Mouse (Mus musculus) kidney, adult 9 months (tissue): Measurements from ENCODE around the gene Zfp239.
"Not testable (repeated sequence)": the region's sequence is repeated elsewhere in the genome, so short reads cannot be mapped to it uniquely, and the experiment has no call there.

Source experiments
- DNase-seq: peaks from one replicate; pipeline ENCODE4 v3.0.0; 2022

The Zfp239 gene

DNA sequence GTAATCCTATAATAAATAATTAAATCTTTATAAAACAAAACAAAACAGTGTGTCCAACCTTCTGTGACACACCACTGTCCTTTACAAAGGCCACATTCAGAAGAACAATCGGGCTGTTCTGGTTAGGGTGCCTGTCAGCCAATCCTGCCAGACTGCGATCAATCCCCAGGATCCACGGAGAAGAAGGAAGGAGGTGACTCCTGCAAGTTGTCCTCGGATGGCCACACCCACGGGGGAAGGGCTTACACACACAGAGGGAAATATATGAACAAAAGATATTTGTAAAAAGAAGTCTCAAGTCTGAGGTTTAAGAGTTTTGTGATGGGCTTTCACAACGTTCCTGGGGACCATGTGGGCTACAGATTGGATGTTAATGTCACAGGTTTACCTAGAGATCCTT, at the start of gene Zfp239:
Gene Zfp239 (plus strand): TSS at position 253 of the 400 bp plus-strand sequence.
- DNase-seq: peak; percentile 25

DNA sequence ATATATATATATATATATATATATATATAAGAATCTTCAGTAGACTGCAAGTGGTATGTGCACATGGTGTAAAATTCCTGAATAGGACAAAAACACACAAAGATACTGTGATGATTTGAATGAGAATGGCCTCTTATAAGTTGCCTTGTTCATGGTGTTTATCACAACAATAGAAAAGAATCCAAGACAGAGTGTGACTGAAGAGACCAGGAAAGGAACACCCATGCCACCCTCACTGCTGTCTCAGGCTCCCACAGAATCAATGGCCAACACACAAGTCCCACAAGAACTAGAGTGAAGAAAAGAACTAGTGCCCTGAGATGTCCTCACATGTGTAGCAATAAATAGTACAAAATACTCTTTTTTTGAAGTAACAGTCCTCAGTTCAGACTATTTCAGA, 47.2 kb upstream of the Zfp239 start:
- no peak for DNase-seq

DNA sequence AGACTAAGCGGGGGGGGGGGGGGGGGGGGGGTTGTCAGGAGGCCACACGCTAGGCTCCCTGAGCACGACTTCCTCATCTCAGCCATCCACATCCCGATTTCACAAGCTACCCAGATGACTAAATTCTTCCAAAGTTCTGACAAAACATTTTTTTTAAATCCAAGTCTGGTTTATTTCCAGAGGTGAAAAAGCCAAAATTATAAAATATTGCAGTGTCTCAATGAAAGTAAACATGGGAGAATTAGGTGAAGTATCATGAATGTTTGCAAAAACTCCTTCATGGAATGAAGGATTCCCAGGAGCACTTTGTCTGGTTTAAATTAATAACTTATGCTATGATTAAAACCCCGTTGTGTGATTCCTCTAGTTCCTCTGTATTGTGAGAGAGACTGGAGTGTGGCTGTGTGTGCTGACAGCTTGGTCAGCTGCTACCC, 44.8 kb upstream of the Zfp239 start:
- DNase-seq: no peak

DNA sequence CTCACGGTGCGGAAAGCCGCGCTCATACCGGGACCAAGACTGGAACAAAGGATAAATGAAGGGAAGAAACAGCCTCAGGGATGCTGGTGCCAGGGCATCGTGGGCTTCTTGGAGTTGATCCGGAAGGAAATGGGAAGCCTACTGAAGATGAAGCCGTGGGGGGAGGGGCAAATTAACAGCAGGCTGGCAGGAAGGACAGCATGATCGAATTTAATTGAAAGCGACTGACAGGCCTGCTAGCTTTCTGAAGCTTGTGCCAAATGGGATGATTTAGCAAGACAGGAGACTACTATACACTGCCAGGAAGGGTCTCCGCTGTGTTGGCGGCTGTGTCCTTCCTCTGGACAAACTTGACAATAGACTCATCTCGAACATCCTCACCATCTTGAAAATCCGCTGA, 41.6 kb upstream of the Zfp239 start:
- no peak for DNase-seq

DNA sequence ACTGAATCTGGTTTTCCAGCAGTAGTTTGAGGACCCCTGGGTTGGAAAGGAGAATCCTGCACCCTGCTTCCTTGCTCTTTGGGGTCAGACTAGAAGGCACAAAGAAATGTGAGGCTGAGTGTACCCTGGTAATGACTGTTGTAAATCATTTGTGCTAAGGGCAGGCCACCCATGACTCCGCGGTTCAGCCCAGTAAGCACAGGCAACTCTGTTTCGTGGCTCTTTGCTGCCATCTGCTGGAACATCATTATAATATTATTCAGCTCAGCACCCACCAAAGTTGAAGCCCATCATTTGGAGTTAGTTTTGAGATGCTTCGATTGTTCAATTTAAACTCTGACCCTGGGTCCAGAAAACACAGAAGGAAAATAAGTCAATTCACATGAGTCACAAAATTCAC, 36.5 kb upstream of the Zfp239 start:
- DNase-seq: peak; percentile 68

DNA sequence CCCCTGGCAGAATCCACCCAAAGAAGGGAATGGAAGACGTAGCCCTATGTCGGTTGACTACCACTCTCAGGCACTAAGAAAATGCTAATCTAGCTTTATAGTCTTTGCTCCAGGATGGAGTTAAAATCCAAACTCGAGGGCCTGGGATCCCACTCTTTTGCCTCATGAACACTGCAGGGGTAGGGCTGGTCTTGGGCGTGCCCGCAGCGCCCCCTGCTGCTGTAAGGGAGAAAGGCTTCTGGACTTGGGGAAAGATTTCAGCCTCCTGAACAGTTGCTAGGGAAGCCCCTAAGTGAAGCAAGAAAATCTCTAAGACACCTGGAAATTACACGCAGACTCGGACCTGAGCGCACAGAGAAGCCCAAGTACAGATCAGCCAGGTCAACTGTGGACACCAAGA, 33.6 kb upstream of the Zfp239 start:
- peak; percentile 62 for DNase-seq

DNA sequence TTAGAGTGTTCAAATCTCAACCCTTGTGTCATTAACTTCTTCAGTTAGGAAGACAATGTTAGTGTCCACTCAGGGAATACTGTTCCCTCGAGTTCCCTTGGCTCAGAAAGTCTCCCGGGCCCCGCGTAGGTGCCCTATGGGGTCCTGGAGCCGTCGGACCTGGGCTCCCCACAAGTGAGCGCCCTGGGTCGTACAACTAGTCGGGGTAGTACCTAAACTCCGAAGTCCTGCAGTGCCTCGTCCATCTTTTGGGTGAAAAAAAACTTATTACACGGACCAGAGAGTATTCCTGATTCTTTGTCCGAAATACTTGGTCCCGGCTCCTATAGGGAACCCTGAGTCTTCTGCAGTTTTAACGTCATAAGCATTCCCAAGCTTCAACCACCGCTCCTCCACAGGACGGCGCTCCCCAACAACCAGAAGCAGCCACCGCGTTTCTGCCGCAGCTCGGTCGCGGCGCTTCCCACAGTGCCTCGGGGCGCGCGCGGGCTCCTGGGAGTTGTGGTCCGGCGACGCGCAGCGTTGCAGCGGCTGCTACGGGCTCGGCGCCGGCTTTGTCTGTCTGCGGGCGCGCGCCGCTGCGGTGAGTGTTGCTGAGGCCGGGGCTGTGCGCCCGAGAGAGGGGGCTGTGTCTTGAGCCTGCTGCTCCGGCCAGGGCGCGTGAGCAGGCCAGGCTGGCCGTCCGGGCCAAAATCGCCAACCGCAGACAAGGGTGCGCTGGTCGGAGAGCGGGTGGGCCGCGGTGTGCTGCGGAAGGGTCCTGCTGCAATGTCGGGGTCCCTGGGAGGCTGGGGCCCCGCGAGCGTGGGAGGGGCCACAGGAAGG, 21.0 kb upstream of the Zfp239 start, which contains the start of gene Zfp637:
Gene Zfp637 (plus strand): TSS at position 495 of the 825 bp plus-strand sequence.
- DNase-seq: peak; percentile 92

DNA sequence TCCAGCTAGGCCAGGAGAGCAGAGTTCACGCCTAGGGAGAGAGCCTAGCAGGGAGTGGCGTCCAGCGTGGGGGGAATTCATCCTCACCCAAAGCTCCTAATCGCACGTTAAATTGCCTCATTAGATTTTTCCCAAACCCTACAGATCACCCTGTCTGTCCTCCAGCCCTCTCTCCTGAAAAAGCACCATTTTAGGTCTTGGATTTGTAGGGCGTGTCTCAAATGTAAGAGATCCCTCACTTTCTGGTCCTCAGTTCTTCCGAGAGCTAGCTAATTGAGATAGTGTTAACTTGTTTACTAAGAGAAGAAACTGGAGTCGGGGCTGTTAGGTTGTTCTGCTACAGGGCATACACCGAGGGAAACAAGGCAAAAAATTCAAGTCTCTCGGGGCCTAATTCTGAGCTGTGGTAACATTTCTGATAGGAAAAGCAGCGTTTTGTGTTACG, 20.4 kb upstream of the Zfp239 start:
- DNase-seq: no peak

DNA sequence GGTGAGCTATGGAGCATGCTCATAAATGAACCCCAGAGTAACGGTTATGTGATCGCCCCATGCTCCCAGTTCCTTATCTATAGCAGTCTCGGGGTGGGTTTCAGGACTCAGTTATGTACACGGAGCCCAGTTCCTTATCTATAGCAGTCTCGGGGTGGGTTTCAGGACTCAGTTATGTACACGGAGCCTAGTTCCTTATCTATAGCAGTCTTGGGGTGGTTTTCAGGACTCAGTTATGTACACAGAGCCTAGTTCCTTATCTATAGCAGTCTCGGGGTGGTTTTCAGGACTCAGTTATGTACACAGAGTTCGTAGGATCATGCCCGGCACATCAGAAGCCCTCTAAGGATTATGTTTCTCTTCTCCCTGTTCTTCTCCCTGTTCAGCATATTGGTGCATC, 17.3 kb upstream of the Zfp239 start:
- DNase-seq: no peak

DNA sequence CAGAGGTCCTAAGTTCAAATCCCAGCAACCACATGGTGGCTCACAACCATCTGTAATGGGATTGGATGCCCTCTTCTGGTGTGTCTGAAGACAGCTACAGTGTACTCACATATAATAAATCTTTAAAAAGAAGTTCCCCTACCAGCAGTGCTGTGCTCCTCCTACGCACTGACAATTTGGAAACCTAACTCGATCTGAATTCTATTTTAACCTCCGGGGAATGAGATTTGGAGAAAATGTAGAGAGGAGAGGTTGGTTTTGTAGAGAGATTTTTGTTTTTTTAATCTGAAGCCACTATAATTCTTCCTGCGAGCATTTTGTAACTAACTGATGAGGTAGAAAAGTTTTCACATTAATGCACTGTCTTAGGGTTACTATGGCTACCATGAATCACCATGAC, 15.2 kb upstream of the Zfp239 start:
- DNase-seq: not testable (repeated sequence)

DNA sequence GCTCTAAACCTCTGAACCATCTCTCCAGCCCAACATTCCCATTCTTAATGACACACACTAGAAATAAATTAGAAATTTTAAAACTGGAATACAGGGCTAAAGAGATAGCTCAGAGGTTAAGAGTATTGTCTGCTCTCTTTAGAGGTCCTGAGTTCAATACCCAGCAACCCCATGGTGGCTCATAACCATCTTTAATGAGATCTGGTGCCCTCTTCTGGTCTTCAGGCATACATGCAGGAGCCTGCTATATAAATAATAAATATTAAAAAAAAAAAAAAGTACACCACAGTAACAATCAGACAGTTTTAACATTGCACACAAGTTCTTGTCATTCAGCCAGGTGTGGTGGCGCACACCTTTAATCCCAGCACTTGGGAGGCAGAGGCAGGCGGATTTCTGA, 14.1 kb upstream of the Zfp239 start:
- no peak for DNase-seq

DNA sequence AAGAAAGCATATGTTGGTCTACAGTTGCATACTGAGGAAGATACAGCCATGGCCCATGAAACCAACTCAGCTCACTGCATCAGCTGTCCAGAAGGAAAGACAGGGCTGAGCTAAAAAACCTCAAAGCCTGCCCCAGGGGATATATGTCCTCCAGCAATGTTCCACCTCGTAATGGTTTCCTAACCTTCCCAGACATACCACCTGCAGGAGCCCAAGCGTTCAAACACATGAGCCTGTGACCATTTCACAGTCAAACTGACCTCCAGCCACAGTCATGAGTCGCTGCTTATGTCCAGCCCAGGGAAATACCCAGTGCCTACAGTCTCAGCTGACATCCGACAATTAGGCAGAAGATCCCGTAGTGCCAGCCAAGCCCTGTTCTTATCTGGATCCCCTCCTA, 13.3 kb upstream of the Zfp239 start:
- no peak for DNase-seq

DNA sequence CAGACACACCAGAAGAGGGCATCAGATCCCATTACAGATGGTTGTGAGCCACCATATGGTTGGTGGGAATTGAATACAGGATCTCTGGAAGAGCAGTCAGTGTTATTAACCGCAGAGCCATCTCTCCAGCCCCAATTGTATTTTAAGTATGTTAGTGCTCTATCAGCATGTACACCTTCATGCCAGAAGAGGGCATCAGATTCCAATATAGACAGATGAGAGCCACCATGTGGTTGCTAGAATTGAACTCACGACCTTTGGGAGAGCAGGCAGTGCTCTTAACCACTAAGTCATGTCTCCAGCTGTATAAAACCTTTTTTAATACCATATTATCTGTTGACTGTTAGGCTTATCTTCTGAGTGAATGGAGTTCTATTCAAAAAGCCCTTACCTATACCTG, 10.2 kb upstream of the Zfp239 start:
- DNase-seq: peak; percentile 44

DNA sequence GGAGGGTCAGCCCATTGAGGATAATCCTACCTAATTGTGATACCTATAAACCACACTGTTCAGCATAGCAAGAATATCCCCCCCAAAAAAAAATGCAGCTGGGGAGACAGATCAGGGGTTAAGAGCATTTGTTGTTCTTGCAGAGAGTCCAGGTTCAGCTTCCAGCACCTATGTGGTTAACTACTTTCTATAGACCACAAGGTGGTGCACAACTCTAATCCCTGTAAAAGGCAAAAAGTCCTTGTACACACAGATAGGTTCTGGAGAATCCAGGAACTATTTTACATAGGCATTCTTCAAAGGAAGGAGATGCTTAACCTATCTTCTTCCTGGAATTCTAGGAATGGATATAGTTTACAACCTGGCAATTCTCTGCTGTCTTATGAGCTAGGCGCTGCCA, 3.9 kb upstream of the Zfp239 start:
- DNase-seq: peak; percentile 32

DNA sequence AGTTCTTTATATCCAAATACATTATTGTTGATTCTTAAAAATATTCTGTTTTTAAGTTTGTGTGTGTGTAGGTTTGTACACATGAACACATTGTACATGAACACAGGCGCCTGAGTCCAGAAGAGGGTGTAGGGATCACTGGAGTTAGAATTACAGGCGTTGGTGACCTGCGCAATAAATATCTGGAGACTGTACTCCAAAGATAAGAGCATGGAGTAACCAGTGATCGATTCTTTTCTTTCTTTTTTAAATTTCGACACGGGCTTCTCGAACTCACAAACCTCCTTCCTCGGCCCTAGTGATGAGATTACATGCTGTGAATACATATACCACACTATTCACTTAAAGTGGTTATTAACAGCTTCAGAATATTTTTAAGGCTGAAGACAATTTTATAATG, 565 bp downstream of the Zfp239 start:
- DNase-seq: no peak

DNA sequence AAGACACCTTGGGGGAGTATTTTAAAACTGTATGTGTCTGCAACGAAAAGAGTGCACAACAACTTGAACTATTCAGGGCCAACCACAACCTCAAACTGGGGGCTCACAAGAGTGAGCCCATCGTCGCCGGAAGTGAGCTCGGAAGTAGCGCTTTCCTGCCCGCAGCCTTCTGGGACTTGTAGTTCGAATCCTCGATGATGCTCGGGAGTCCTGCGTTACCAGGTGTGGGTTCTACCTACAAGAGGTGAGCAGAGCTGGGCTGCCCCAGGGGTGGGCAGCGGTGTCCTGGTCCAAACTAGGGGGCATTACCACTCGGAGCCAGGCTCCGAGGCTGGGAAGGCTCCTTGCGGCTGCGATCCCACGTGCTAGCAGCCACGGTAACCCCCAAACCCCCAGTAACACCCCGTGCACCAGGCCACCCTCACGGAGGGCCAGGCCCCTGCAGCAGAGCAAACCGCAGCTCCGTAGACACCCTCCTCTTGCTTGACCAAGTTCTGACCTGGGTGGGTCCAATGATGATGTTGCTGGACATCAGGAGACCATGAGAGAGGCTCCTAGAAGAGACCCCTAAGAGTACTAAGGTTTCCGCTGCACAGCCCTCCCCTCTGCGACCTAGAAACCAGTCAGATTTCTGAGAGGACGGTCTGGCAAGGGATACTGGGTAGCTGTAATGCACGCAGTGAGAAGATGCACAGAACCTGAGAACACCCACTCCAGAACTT, 1.2 kb downstream of the Zfp239 start:
- peak; percentile 44 for DNase-seq

DNA sequence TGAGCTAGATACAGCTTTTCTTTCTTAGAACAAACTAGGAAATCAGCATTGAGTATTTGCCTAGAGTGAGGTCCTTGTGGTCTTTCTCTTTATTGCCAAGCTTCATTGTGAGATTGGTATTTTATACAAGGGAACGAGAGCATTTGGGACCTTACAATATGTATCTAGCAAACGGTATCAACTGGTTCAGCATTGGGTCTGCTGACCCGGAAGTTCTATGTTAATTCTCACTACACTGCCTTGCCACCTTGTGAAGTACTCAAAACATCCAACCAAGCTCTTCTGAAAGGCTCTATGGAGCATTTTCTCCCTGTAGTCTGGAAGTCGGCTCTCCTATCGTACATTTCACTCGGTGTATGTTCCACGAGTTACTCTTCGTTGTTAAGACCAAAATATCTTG, 1.9 kb downstream of the Zfp239 start:
- no peak for DNase-seq

DNA sequence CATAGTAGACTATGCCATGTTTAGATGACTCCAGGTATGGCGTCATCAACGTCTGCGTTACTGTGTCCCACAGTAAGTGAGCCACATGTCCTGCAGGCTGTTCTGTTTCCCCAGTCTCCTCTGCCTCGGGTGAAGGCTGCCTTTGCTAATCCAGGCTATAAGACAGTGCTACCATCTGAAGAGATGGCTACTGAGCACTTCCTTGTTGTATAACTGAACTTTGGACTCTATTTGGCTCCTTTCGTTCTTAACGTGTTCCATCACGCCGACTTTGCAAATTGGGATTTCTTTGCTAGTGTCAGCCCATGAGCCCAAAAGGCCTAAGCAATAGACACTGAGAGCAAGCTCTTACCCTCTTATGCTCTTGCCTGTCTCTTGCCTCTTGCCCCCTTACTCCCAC, 6.3 kb downstream of the Zfp239 start:
- no peak for DNase-seq

DNA sequence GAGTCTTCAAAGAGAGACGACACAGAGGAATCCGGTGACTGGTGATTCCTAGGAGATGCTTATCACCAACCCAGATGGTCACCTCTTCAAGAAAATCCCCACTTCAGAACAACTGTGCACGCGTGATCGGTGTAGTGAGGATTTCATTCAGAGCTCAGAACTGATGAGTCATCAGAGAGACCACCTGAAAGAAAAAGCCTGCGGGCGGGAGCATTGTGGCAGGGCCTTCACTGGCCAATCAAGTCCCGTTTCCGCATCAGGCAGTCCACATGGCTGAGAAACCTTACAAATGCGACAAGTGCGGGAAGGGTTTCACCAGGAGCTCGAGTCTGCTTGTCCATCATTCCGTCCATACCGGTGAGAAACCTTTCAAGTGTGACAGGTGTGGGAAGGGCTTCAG, 9.1 kb downstream of the Zfp239 start:
- no peak for DNase-seq

DNA sequence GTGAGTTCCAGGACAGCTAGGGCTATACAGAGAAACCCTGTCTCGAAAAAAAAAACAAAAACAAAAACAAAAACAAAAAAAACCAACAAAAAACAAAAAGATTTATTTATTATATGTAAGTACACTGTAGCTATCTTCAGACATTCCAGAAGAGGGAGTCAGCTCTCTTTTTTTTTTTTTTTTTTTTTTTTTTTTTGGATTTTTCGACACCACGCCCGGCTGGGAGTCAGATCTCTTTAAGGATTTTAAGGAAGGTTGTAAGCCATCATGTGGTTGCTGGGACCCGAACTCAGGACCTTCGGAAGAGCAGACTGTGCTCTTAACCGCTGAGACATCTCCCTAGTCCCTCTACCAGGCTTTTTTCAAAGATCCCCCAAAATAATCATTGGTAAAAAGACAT, 11.6 kb downstream of the Zfp239 start:
- not testable (repeated sequence) for DNase-seq

DNA sequence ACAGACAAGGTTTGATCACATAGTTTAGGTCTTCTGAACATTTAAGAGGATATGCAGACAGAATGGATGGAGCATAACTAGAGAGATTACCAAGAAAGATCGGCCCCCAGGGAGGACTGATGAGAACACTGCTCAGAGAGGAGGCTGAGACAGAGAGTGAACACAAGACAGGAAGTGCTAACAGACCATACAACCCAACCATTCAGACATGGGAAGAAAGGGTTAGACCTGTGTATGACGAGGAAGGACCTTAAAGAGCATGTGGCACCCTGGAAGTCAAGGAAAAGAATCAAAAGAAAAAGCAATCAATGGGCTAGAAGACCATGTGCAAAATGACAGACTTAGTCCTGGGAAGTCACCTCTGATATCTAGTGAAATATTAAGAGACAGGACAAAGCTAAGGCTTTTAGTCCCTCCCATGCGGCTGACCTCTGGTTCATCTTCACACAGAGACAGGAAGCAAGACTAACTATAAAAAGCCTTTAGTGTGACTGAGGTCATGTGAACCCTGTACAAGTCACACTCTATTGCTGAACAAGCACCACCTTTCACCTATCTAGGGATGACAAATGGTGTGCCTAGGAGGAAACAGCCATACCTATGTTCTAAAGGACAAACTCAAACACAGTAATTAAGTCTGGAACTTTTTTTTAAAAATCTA, 12.9 kb downstream of the Zfp239 start:
- DNase-seq: peak; percentile 76

DNA sequence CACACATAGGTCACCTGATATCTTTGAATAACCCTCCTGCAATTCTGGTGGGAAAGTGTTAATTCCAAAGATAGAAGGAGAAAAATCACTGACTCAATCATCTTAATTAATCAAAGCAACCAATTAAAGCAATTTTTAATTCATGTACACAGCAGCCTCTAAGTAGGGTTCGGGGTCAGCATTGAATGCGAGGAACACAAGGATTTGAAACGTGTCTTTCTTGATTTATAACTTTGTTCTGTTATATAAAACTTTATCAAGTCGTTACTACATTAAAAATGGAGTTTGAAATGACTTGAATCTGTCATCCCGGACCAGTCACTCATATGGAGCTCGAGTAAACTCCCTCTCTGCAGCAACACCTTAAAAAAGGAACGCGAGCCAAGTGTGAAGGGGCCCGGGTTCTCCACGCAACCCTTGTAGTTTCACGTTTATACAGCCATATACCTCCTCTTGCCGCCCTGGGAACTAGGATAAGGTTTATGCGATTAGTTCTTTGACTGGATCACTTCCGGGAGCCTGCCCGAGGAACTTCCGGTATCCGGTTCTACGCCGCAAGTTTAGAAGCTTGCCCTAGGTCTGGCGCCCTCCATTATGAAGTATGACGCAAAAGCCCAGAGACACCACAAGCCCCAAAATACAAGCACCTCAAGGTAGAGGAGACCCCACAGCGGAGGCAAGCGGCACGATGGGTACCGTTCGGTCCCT, 17.0 kb downstream of the Zfp239 start:
- DNase-seq: peak; percentile 96
